Mouse (Mus musculus) left cerebral cortex, postnatal 36 days (tissue): ENCODE results near the gene Eif3k. TPM values are rescaled to one million over a fixed set of nuclear protein-coding genes. Genes with fewer than 3 reads are reported as not detected.

Source experiments
- DNase-seq, 2 experiments: peaks; one replicate each; pipeline ENCODE4 v3.0.0; 2021 to 2022; ENCODE audit warnings: low spot score in 2 of 2, mixed read lengths in 1 of 2
- intact Hi-C: fragments of 180-260 bp; cut with DNase I; formaldehyde crosslinking; loops from one replicate; pipeline ENCODE4 v1.15.1; 2025
- total RNA-seq, 2 experiments: library from RNA; stranded (reverse); gene quantifications; 2 replicates each; pipeline ENCODE4 v1.2.3; 2021

Eif3k gene
- 100 to 1,000 TPM; 169 to 194 TPM for total RNA-seq

DNA sequence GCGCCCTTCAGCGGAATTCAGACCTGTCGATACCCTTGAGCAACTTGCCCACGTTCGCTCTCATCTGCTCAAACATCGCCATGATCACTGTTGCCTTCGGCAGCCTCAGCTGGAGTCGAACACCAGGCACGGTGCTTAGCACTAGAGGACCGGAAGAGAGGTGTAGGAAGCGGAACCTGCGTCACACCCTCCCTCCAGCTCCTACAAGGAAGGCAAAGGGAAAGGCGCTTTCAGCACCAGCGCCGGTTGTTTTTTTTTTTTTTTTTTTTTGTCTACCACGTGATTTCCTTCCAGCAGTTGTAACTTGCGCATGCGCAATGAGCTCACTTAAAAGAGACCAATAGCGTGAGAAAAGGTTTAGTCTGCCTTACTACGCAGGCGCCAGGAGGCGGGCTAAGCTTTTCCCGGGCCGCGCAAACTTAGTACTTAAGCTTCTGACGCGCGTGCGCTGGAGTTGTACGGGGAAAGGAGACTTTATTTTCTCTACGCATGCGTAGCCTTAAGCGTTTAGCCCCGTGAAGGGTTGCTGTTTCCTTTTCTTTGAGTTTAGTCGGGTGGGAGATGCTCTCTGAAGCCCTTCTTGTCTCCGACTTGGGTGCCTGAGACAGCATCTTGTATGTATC lies at the start of gene Eif3k, which contains the start of gene Map4k1:
Gene Eif3k (minus strand): TSS at position 214 of the 623 bp plus-strand sequence.
Gene Map4k1 (plus strand): TSS at position 400 of the 623 bp plus-strand sequence.
- intact Hi-C loops = no loop called here
- peak; percentile 94 to 96 for DNase-seq

DNA sequence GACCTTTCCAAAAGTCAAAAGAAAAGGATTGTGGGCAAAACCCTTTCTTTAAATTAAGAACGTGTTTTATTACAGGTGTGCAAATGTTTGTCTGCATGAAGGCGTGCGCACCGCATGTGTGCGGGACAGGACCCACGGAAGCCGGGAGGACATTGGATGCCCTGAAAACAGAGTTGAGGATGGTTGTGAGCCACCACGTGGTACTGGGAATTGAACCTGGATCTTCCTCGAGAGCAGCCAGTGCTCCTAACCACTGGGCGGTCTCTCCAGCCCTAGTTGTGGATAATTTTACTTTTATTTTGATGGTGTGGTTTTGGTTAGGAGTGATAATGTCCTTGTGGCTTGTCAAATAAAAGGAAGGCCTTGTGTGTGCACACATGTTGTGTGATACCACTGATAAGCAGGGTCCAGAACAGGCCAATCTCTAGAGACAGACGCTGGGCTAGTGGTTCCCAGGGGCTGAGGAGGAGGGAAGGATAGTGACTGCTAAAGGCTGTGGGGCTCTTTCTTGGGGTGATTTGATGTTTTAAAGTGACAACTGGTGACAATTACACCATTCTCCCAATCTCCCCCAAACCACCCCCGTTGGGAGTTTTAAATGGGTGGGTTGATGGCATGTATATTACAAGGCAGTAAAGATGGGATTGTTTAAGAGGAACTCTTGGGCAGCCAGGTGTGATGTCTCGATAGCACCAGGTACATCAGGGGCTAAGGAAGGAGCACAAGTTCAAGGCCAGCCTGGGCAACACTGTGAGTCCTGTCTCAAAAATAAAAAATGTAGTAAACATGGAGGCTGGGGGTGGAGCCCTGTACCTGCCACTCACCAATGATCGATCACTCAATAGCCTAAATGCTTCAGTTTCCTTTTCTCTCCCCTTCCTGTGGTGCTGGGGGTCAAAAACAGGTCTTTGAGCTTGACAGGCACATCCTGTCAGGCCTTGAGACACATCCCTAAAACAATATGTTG lies 48.3 kb upstream of the Eif3k start:
- no peak for DNase-seq
- intact Hi-C loops = loop anchor here (10.0 kb wide), 2 partner anchors 135 to 245 kb away; partner anchors contain the start of gene Rinl

DNA sequence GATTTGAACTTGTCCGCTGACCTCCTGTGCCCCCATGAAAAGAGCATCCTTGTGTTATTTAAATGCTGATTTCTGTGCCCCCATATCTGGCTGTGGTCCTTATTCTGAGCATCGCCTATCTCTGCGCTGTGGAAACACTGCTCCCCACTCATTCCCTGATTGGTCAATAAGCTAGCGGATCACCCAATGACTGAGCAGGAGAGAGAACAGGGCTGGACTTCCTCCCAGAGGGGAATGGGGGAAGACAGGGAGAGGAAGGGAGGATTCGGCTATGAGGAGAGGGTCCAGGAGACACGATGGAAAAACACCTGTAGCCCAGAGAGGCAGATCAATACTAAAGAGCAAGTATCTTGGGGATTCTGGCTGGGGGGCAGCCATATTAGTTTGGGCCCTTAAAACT lies 47.1 kb upstream of the Eif3k start:
- DNase-seq = no peak
- intact Hi-C loops = no loop called here

DNA sequence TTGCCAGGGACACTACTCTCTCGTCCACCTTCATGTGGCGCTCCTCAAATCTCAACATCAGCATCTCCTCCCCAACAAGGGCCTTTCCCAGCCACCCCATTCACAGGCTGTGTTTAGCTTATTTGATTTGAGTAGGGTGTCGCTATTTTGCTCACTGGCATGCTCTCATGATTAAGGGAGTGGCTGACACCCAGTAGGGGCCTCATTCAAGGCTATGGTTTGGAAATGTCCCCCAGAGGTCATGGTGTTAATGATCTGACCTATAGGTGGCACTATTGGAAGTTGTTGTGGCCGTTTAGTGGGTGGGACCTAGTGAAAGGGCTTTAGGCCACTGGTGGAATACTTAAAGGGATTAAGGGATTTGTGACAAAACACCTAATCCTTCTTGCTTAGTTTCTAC lies 45.1 kb upstream of the Eif3k start:
- intact Hi-C loops = no loop called here

DNA sequence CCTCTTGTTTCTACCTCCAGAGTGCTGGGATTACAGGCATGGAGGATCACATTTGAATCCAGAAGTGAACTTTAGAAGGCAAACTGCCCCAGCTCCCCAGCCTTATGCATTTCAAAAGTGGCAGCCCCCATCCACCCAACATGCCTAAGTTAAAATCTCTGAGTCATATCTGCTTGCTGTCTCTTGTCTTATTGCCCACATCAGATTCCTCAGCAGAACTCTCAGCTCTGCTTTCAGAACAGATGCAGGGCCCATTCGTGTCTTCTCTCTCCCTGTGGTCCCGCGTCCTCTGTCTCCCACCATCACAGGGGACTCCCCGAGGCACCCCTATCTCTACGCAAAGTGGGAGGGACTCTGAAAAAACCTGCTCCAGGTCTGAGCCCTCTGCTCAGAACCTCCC lies 44.5 kb upstream of the Eif3k start:
- DNase-seq = no peak
- intact Hi-C loops = no loop called here

More for the DNA sequence above, 45.1 kb upstream of the Eif3k start:
- DNase-seq = no peak

DNA sequence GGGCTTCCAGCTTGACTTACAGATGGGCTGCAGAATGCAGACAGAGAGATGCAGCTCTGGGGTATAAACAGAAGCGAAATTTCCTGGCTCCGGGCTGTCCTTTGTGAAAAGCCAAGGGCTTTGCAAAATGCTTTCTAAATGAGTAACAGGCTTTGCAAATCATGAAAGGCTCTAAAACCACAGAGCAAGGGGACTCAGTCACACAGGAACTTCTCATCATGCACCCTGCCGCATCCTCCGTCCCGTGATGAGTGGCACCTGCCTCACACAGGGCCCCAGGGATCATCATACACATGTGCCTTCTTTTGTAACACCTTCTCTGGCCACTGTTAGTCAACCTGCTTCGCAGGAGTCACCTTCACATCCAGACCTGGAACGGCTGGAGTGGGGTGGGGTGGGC lies 43.9 kb upstream of the Eif3k start:
- no peak for DNase-seq
- intact Hi-C loops = no loop called here

DNA sequence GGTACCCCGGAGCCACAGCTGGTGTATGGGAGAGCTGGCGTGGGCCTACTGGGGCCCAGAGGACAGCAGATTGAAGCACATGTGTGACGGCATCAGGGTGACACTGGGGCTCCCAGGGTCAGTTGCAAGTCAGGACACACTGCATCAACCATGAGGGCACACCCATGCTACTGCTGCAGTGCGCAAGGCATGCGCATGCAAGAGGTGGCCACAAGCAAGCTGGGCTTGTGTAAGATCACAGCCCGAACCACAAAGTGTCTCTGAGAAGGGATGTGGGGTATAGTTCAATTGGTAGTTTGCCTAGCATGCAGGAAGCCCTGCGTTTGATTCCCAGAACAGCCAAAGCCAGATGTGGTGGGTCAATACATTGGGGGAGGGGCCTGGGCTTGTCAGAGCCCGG lies 41.9 kb upstream of the Eif3k start:
- intact Hi-C loops = no loop called here

DNA sequence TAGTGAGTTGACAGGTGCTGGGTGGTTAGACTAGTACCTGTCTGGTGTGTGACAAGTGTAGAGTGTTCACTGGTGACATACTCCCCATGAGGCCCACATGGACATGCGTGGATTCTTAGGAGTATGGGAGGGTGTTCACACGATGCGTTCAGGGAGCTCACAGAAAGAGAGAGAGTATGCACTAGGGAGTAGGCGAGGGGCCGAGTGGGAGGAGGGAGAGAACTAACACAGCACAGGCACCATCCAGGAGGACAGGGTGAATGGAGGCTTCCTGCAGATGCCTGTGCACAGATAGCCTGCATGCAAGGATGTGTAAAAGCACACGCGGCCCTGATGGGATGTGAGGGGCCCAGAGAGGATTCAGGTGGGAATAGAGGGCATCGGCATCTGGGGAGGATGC lies 40.8 kb upstream of the Eif3k start:
- DNase-seq = no peak

More for the DNA sequence above, 41.9 kb upstream of the Eif3k start:
- DNase-seq = no peak

DNA sequence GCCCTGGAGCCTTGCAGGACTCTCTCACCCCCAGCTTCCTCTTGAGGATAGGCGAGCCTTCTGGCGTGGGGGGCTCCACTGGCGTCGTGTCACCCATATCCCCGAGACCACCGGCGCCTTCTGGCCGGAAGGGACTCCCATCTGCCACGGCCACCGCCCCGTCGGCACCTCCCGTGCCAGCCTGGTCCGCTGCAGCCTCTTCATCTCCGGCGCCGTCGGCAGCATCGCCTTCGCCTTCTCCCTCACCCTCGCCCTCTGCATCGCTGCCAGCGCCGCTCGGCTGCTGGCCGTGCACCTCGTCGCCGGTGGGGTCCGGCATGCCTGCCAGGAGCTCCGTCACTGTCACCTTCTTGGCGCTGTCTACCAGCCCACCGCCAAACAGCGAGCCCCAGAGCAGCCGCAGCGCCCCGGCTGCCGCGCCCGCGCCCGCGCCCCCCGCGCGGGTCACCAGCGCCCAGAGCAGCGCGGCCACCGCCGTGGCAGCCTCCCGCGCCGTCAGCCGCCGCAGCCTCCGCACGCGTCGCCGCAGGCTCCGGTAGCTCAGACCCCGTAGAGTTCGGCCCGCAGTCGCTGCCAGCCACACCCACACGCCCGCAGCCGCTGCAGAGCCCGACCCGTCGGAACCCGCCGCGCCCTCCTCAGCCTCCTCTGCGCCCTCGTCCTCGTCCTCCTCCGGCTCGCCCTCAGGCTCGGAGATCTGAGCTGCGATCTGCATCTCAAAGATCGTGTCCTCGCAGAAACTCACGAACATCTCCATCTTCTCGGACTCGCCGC lies 38.0 kb upstream of the Eif3k start:
- DNase-seq = no peak
- intact Hi-C loops = no loop called here

More for the DNA sequence above, 40.8 kb upstream of the Eif3k start:
- intact Hi-C loops = no loop called here

DNA sequence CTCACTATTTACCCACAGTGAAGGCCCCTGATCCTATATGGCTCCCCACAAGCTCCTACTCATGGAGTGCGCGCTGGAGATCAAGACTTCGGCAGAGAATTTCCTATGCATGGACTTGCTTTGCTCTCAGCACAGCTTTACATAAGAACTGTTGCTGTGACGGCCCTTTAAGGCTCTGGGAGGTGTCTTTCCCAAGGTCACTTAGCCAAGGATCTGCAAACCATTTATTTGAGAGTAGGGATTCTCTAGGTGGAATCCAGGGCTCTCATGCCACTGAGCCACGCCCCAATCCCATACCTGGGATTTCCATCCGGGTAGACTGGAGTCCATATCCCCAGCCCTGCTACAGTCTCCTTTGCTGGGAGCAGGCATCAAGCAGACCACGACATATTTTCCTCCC lies 35.6 kb upstream of the Eif3k start:
- DNase-seq = no peak
- intact Hi-C loops = no loop called here

DNA sequence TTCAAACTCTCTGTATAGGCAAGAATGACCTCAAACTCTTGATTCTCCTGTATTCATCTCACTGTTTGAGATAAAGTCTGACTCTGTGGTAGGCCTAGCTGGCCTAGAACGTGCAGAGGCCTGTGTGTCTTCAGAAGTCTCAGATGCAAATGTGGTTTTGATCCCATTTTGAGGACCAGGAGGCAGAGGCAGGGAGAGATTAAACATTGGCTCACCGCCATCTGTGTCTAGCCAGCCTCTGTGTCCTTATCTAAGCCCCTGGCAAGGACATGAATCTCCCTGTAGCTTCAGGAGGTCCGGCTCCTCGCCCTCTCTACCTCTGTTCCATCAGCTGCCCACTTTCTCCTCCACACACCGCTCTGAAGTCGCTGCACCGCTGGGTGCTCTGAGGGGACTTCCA lies 34.8 kb upstream of the Eif3k start:
- intact Hi-C loops = no loop called here
- no peak for DNase-seq

DNA sequence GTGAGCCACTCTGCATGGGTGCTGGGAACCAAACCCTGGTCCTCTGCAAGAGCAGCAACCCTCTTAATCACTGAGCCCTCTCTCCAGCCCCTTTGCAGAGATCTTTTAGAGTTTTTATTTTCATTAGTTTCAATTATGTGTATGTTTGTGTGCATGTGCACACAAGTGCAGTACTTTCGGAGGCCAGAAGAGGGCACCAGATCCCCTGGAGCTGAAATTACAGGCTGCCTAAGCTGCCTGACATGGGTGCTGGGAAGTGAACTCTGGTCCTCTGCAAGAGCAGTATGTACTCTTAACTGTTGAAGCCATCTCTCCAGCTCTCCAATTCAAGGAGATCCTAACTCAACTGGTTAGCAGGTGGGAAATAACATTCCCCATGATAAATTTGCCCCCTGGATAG lies 33.3 kb upstream of the Eif3k start:
- no peak for DNase-seq
- intact Hi-C loops = no loop called here

DNA sequence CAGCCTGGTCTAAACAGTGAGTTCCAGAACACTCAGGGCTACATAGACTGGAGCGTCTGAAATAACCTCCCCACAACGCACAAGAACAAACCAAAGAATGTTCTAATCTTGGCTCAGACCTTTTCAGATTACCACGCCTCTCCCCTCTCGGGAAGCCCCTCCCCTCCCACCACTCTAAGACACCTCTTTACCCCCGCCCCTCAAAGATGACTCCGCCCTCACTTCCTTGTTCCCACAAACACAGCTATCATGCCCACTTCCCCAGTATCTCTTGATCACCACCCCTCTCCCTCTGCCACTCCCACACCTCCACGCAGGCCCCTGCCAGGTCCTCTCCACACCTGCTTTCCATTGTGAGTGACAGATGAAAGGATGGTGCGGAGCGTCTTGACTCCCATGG lies 27.1 kb upstream of the Eif3k start:
- DNase-seq = no peak
- intact Hi-C loops = no loop called here

DNA sequence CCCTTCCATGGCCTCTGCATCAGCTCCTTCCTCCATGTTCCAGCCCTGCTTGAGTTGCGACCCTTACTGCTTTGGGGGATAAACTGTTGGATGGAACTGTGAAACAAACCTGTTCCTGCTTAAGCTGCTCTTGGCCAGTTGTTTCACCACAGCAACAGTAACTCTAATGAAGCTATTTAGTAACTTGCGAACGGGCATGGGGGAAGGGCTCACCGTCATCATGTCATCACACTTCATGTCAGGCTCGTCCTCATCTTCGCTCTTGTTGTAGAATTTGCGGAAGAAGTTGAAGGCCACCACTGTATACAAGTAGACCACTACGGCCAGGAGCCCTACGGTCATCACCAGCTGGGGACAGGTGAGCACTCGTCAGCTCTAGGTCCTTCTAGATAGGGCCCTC lies 26.5 kb upstream of the Eif3k start:
- intact Hi-C loops = no loop called here
- no peak for DNase-seq

DNA sequence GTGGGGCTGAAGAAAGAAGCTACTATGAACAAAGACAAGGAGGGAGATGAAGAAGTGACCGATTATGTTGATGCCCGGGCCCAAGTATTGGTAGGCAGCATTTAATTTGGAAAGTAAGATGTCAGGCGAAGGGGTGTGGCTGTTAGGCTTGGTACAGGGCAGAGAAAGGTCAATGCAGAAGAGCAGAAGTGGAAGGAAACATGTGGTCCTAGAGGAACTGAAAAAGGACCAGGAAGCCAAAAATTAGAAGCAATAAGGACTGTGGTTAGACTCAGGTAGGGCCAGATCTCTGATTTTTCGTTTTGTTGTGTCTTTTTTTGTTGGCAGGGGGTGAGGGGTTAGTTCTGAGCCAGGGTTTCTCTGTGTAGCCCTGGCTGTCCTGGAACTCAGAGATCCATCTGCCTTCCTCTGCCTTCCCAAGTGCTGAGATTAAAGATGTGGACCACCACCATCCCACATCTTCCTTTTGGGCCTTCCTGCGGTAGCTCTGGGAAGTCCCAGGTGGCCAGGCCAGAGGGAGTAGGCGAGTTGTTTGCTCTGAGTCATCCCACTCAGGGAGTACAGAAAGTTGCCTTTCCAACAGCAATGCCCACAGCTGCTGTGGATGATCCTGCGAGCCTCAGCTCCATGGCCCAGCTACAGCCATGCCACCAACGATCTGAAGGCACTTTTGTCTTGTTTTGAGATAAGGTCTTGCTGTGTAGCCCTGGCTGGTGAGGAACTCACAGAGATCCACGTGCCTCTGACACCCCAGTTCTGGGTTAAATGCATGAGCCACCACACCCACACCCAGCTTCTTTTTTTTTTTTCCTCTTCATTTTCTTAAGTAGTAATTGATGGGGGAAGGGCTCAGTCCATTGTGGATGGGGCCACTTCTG lies 25.8 kb upstream of the Eif3k start:
- no peak for DNase-seq

DNA sequence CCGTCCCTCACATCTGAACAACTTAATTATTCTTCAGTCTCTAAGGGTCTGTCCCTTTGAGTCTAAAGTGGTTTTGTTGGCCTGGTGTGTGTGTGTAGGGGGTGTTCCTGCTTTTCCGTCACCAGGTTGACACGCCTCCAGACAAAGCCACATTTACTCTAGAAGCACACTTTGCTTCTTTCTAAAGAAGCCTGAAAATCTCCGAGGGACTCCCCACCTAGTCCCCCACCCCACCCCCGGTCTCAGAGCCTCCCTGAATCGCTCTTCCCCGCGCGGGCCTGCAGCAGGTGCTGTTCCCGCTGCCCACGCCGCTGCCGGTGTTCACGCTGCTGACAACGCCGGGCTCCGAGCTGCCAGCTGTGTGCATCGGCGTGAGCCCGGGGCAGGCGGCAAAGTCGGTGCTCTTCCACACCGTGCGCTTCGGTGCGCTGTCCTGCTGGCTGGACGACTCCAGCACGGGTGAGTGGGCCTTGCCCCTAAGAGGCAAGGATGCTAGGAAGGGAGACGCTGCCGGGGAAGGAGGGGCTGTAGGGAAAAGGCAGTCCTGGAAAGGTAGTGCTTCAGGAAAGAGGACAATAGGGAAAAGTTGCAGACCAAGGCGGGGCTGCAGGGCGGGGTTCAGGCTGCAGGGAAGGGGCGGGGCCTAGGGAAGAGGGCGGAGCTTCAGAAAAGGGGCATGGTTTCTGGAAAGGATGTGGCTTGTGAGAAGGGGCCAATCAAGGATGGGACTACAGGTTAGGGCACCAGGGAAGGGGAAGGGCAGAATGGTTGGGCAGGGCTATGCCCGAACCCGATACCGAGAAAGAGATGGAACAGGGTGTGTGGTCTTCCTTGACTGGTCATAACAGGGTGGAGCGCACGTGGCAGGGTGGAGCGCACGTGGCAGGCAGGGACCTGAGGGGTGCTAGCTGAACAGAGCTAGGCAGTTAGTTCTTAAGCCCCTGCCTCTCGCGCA lies 19.3 kb upstream of the Eif3k start:
- DNase-seq = peak; percentile 22 to 33
- intact Hi-C loops = no loop called here

More for the DNA sequence above, 25.8 kb upstream of the Eif3k start:
- intact Hi-C loops = no loop called here

DNA sequence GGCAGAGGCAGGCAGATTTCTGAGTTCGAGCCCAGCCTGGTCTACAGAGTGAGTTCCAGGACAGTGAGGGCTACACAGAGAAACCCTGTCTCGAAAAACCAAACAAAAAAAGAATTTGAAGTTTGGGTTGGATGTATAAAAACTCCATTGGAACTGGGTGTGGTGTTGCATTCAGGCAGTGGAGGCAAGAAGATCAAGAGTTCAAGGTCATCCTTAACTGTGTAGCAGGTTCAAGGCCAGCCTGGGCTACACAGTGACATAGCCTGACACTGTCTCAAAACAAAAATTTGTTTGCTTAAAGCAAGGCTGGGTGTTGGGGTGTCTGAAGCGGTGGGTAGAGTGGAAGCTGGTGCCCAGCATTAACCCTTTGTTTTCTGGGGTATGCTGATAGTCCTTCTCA lies 11.7 kb upstream of the Eif3k start:
- no peak for DNase-seq
- intact Hi-C loops = no loop called here

DNA sequence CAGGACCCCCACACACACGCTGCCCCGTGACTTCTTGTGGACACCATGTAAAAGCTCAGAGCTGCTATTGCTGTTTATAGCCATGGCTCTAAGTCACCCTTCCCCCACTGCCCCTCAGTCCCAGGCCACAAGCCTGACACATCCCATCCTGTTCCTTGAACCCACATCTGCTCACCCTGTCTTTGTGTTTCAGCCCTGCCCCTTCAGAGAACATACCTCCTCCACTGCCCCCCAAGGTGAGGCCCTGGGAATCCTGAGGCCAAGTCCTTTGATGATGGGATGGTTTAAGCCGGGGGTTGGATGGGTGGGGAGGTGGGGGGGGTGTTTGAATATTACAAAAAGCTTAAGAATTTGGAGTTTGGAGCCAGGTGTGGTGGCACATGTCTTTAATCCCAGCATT lies 11.3 kb upstream of the Eif3k start:
- DNase-seq = no peak
- intact Hi-C loops = no loop called here
